Mouse (Mus musculus) limb, embryonic 13.5 days (tissue): Measurements from ENCODE around the gene Ccl20. TPM values are rescaled to one million over a fixed set of nuclear protein-coding genes. Genes with fewer than 3 reads are reported as not detected.

Source experiments
- ATAC-seq: fragments of 200-750 bp; cut with Nextera tagmentation; 2 replicates; pipeline ENCODE4 v1.8.0; 2017; ENCODE audit warnings: low read depth, moderate number of reproducible peaks, moderate TSS enrichment; ENCODE audit not compliant: low FRiP score
- H3K27ac ChIP-seq: fragments of 300-500 bp; sonication (generic); 2 replicates; pipeline ENCODE4 v1.5.1; 2015; ENCODE audit warnings: inconsistent platforms, mild to moderate bottlenecking, moderate library complexity
- H3K27me3 ChIP-seq: fragments of 300-500 bp; sonication (generic); 2 replicates; pipeline ENCODE4 v1.6.1; 2015; ENCODE audit warnings: mild to moderate bottlenecking, inconsistent platforms
- H3K36me3 ChIP-seq: fragments of 300-500 bp; sonication (generic); 2 replicates; pipeline ENCODE4 v1.6.1; 2015; ENCODE audit warnings: inconsistent platforms, mild to moderate bottlenecking, moderate library complexity
- H3K4me1 ChIP-seq: fragments of 300-500 bp; sonication (generic); 2 replicates; pipeline ENCODE4 v1.6.1; 2015; ENCODE audit warnings: inconsistent platforms
- H3K4me2 ChIP-seq: fragments of 300-500 bp; sonication (generic); replicated peaks from 2 replicates; pipeline ENCODE4 v1.6.1; 2015; ENCODE audit warnings: inconsistent platforms, mild to moderate bottlenecking, moderate library complexity
- H3K4me3 ChIP-seq: fragments of 300-500 bp; sonication (generic); 2 replicates; pipeline ENCODE4 v1.5.1; 2015; ENCODE audit warnings: moderate library complexity, mild to moderate bottlenecking, inconsistent platforms
- H3K9ac ChIP-seq: fragments of 300-500 bp; sonication (generic); 2 replicates; pipeline ENCODE4 v1.6.1; 2015; ENCODE audit warnings: mild to moderate bottlenecking, inconsistent platforms
- H3K9me3 ChIP-seq: fragments of 300-500 bp; sonication (generic); 2 replicates; pipeline ENCODE4 v1.6.1; 2016; ENCODE audit warnings: inconsistent platforms
- WGBS: fragments of 180-500 bp; shearing (Covaris S2); methylation state at CpG from one replicate; pipeline ENCODE4 v1.1.7; 2015; 5-methylcytosine and 5-hydroxymethylcytosine counted together
- polyA plus RNA-seq: library from polyadenylated mRNA; unstranded; fragments of >200 nt; fragmentation: Nextera tagmentation; extraction: Ambion mirVana; gene quantifications from 2 replicates; pipeline ENCODE4 v1.2.1, GENCODE M21; 2015

Ccl20 gene
- polyA plus RNA-seq, 1 experiment from 2014 or later: not detected

- WGBS: 78% methylated on average over 5 of the region's 5 CpGs
- Histone ChIP-seq H3K9ac (no peak overlapping the region), H3K4me3 (no peak overlapping the region), H3K27ac (no peak overlapping the region), H3K36me3 (no peaks in the 10 kb centered on the region), H3K9me3 (no peaks in the 10 kb centered on the region), H3K4me1 (no peaks in the 10 kb centered on the region), H3K4me2 (no peak overlapping the region), H3K27me3 (no peaks in the 10 kb centered on the region)
- ATAC-seq: no peak
Measured at GRCm38 (mm10) chr1:83107410-83107978, 9.1 kb upstream of the Ccl20 start.

GRCm38 (mm10) chr1:83110992-83111391 is 5.6 kb upstream of the Ccl20 start:
- no peak overlapping the region for H3K4me3 ChIP-seq
- ATAC-seq: no peak

GRCm38 (mm10) chr1:83111726-83112125 is 4.8 kb upstream of the Ccl20 start:
- H3K27me3 ChIP-seq: no peaks in the 10 kb centered on the region
- H3K4me2 ChIP-seq: no peak overlapping the region
- 71% methylated on average over 5 of the region's 5 CpGs for WGBS
- no peak overlapping the region for H3K9ac ChIP-seq
- H3K36me3 ChIP-seq: no peaks in the 10 kb centered on the region
- H3K4me3 ChIP-seq: no peak overlapping the region
- ATAC-seq: no peak
- H3K9me3 ChIP-seq: no peaks in the 10 kb centered on the region
- H3K27ac ChIP-seq: no peak overlapping the region
- H3K4me1 ChIP-seq: no peaks in the 10 kb centered on the region

More at GRCm38 (mm10) chr1:83110992-83111391, 5.6 kb upstream of the Ccl20 start:
- no peaks in the 10 kb centered on the region for H3K9me3 ChIP-seq
- H3K27ac ChIP-seq: no peak overlapping the region
- H3K4me1 ChIP-seq: no peaks in the 10 kb centered on the region
- no peak overlapping the region for H3K9ac ChIP-seq
- H3K4me2 ChIP-seq: no peak overlapping the region
- no peaks in the 10 kb centered on the region for H3K27me3 ChIP-seq
- H3K36me3 ChIP-seq: no peaks in the 10 kb centered on the region

- no peak overlapping the region for H3K4me3 ChIP-seq
- H3K9me3 ChIP-seq: no peaks in the 10 kb centered on the region
- no peak overlapping the region for H3K4me2 ChIP-seq
- no peak overlapping the region for H3K9ac ChIP-seq
- H3K27me3 ChIP-seq: no peaks in the 10 kb centered on the region
- no peaks in the 10 kb centered on the region for H3K36me3 ChIP-seq
- no peak overlapping the region for H3K27ac ChIP-seq
- no peaks in the 10 kb centered on the region for H3K4me1 ChIP-seq
- no peak for ATAC-seq
- WGBS: 91% methylated on average over 3 of the region's 3 CpGs
Measured at GRCm38 (mm10) chr1:83117217-83117616, 651 bp downstream of the Ccl20 start.

- Histone ChIP-seq H3K36me3 (no peaks in the 10 kb centered on the region), H3K9me3 (no peaks in the 10 kb centered on the region), H3K27me3 (no peaks in the 10 kb centered on the region), H3K27ac (no peak overlapping the region), H3K4me2 (no peak overlapping the region), H3K4me1 (no peaks in the 10 kb centered on the region), H3K9ac (no peak overlapping the region), H3K4me3 (no peak overlapping the region)
- ATAC-seq: no peak
- whole genome bisulfite sequencing: 86% methylated on average over 7 of the region's 7 CpGs
Measured at GRCm38 (mm10) chr1:83117661-83118060, 1.1 kb downstream of the Ccl20 start.

GRCm38 (mm10) chr1:83119903-83120302 is 3.3 kb downstream of the Ccl20 start:
- no peak for ATAC-seq
- no peak overlapping the region for H3K27ac ChIP-seq
- H3K27me3 ChIP-seq: no peaks in the 10 kb centered on the region
- no peak overlapping the region for H3K4me3 ChIP-seq
- H3K4me1 ChIP-seq: no peaks in the 10 kb centered on the region
- H3K36me3 ChIP-seq: no peaks in the 10 kb centered on the region
- H3K9me3 ChIP-seq: no peaks in the 10 kb centered on the region
- no peak overlapping the region for H3K4me2 ChIP-seq
- no peak overlapping the region for H3K9ac ChIP-seq

GRCm38 (mm10) chr1:83120312-83120711 is 3.7 kb downstream of the Ccl20 start:
- Histone ChIP-seq H3K4me3 (no peak overlapping the region), H3K9me3 (no peaks in the 10 kb centered on the region), H3K36me3 (no peaks in the 10 kb centered on the region), H3K4me1 (no peaks in the 10 kb centered on the region), H3K4me2 (no peak overlapping the region), H3K27ac (no peak overlapping the region), H3K9ac (no peak overlapping the region), H3K27me3 (no peaks in the 10 kb centered on the region)
- ATAC-seq: no peak
- WGBS: 80% methylated on average over 3 of the region's 3 CpGs

GRCm38 (mm10) chr1:83123201-83123600 is 6.6 kb downstream of the Ccl20 start:
- Histone ChIP-seq H3K9ac (no peak overlapping the region), H3K27me3 (no peaks in the 10 kb centered on the region), H3K4me2 (no peak overlapping the region), H3K27ac (no peak overlapping the region), H3K36me3 (no peaks in the 10 kb centered on the region), H3K4me1 (no peaks in the 10 kb centered on the region), H3K4me3 (no peak overlapping the region), H3K9me3 (no peaks in the 10 kb centered on the region)
- WGBS: 77% methylated on average over 2 of the region's 2 CpGs
- ATAC-seq: no peak

GRCm38 (mm10) chr1:83135829-83136228 is 19.3 kb downstream of the Ccl20 start:
- ATAC-seq: no peak
- 78% methylated on average over 7 of the region's 7 CpGs for WGBS
- no peaks in the 10 kb centered on the region for H3K27me3 ChIP-seq
- H3K9me3 ChIP-seq: no peaks in the 10 kb centered on the region
- no peak overlapping the region for H3K4me2 ChIP-seq
- H3K4me3 ChIP-seq: no peak overlapping the region
- H3K27ac ChIP-seq: no peak overlapping the region
- no peaks in the 10 kb centered on the region for H3K4me1 ChIP-seq
- no peaks in the 10 kb centered on the region for H3K36me3 ChIP-seq
- H3K9ac ChIP-seq: no peak overlapping the region

- H3K9me3 ChIP-seq: no peaks in the 10 kb centered on the region
- WGBS: 81% methylated on average over 8 of the region's 8 CpGs
- H3K9ac ChIP-seq: no peak overlapping the region
- H3K27me3 ChIP-seq: no peaks in the 10 kb centered on the region
- no peaks in the 10 kb centered on the region for H3K4me1 ChIP-seq
- no peak overlapping the region for H3K27ac ChIP-seq
- no peak overlapping the region for H3K4me3 ChIP-seq
- no peak for ATAC-seq
- no peaks in the 10 kb centered on the region for H3K36me3 ChIP-seq
- no peak overlapping the region for H3K4me2 ChIP-seq
Measured at GRCm38 (mm10) chr1:83137847-83138246, 21.3 kb downstream of the Ccl20 start.

GRCm38 (mm10) chr1:83138721-83139120 is 22.2 kb downstream of the Ccl20 start:
- Histone ChIP-seq H3K9ac (no peak overlapping the region), H3K36me3 (no peaks in the 10 kb centered on the region), H3K4me1 (no peaks in the 10 kb centered on the region), H3K4me2 (no peak overlapping the region), H3K27me3 (no peaks in the 10 kb centered on the region), H3K4me3 (no peak overlapping the region), H3K9me3 (no peaks in the 10 kb centered on the region), H3K27ac (no peak overlapping the region)
- no peak for ATAC-seq
- WGBS: 80% methylated on average over 6 of the region's 6 CpGs

- ATAC-seq: no peak
- 81% methylated on average over 8 of the region's 8 CpGs for WGBS
Measured at GRCm38 (mm10) chr1:83141510-83141909, 24.9 kb downstream of the Ccl20 start.

GRCm38 (mm10) chr1:83142055-83142454 is 25.5 kb downstream of the Ccl20 start:
- ATAC-seq: no peak
- Histone ChIP-seq H3K4me1 (no peaks in the 10 kb centered on the region), H3K9me3 (no peaks in the 10 kb centered on the region), H3K27ac (no peak overlapping the region), H3K9ac (no peak overlapping the region), H3K4me3 (no peak overlapping the region), H3K27me3 (no peaks in the 10 kb centered on the region), H3K4me2 (no peak overlapping the region), H3K36me3 (no peaks in the 10 kb centered on the region)
- 85% methylated on average over 5 of the region's 5 CpGs for WGBS

More at GRCm38 (mm10) chr1:83141510-83141909, 24.9 kb downstream of the Ccl20 start:
- Histone ChIP-seq H3K4me2 (no peak overlapping the region), H3K36me3 (no peaks in the 10 kb centered on the region), H3K4me3 (no peak overlapping the region), H3K9ac (no peak overlapping the region), H3K27me3 (no peaks in the 10 kb centered on the region), H3K27ac (no peak overlapping the region), H3K4me1 (no peaks in the 10 kb centered on the region), H3K9me3 (no peaks in the 10 kb centered on the region)
